Mouse (Mus musculus) ES-Bruce4 (cell line): Measurements from ENCODE around the gene Tmem230.
"Not testable (repeated sequence)": the region's sequence is repeated elsewhere in the genome, so short reads cannot be mapped to it uniquely, and the experiment has no call there.

Experiments
- CTCF ChIP-seq: IDR thresholded peaks from one replicate; pipeline ENCODE4 v1.8.1; 2011; ENCODE audit warnings: low read depth, low read length
- POLR2A ChIP-seq: IDR thresholded peaks from one replicate; pipeline ENCODE4 v1.8.1; 2011; ENCODE audit warnings: low read length; ENCODE audit not compliant: insufficient read depth

DNA sequence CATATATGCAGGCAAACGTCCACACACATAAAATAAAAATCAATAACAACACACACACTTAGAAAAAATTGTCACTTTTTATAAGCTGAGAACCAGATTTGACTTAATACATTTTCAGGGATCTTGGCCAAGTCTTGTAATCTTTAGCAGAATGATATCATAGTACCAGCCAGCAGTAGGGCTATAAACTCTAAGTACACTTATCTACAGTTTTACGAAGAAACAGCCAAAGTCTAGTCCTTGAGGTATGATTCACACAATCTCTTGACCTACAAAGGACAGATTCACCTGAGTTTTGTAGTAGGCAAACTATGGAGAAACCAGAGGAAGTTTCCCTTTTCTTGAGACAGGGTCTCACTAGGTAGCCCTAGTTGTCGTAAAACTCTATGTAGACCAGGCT lies 8.2 kb downstream of the Tmem230 start:
- TF ChIP-seq POLR2A, CTCF: not testable (repeated sequence)
